Mouse (Mus musculus) E14TG2a.4 (cell line): ENCODE measurements at regions not wholly inside any gene's neighbourhood (a gene's known extent, or its start where the extent isn't known, plus 50 kb on each side); places are given as distances from the start of the nearest gene placed in this dataset.

Experiments
- H3K27me3 ChIP-seq: 2 replicates; pipeline ENCODE4 v1.6.1; 2014; ENCODE audit warnings: low read length, control low read depth; ENCODE audit not compliant: insufficient read depth
- H3K36me3 ChIP-seq: 2 replicates; pipeline ENCODE4 v1.6.1; 2014; ENCODE audit warnings: low read length, control low read depth; ENCODE audit not compliant: insufficient read depth
- H3K4me1 ChIP-seq: replicated peaks from 2 replicates; pipeline ENCODE4 v1.6.1; 2014; ENCODE audit warnings: low read depth, low read length, control low read depth
- H3K4me3 ChIP-seq: replicated peaks from 2 replicates; pipeline ENCODE4 v1.5.1; 2014; ENCODE audit warnings: mild to moderate bottlenecking, low read length
- H3K9me3 ChIP-seq: 2 replicates; pipeline ENCODE4 v1.6.1; 2014; ENCODE audit warnings: low read length, control low read depth
- CTCF ChIP-seq: conservative IDR thresholded peaks from 2 replicates; pipeline ENCODE4 v1.5.1; 2014; ENCODE audit warnings: low read length
- NANOG ChIP-seq: IDR thresholded peaks from 2 replicates; pipeline ENCODE4 v1.6.1; 2014; ENCODE audit warnings: borderline replicate concordance, low read length, mixed read lengths
- POU5F1 ChIP-seq: IDR thresholded peaks from 2 replicates; pipeline ENCODE4 v1.6.1; 2014; ENCODE audit warnings: low read length, borderline replicate concordance

- no peak overlapping the region for H3K4me3 ChIP-seq
- H3K4me1 ChIP-seq: peaks cover 22% of the 10 kb centered on the region
- peak; percentile 26; the same call in 1 of the 2 replicates for TF ChIP-seq CTCF
- no peak for TF ChIP-seq NANOG
- H3K27me3 ChIP-seq: 0 out of 2 replicates have a peak, but pooled peaks cover 2% of the 10 kb centered on the region
- no peaks in the 10 kb centered on the region for H3K36me3 ChIP-seq
- H3K9me3 ChIP-seq: no peaks in the 10 kb centered on the region
These were observed 66.8 kb upstream of the Hdhd5 start for GRCm38 (mm10) chr6:120597887-120598286.

- TF ChIP-seq NANOG: no peak
- no peak for TF ChIP-seq POU5F1
- TF ChIP-seq CTCF: no peak
- H3K4me3 ChIP-seq: no peak overlapping the region
- no peaks in the 10 kb centered on the region for H3K36me3 ChIP-seq
- 0 out of 2 replicates have a peak, but pooled peaks cover 11% of the 10 kb centered on the region for H3K27me3 ChIP-seq
- no peaks in the 10 kb centered on the region for H3K9me3 ChIP-seq
- peaks cover 33% of the 10 kb centered on the region for H3K4me1 ChIP-seq
These were observed 65.6 kb upstream of the Hdhd5 start for GRCm38 (mm10) chr6:120596717-120597116.

- TF ChIP-seq POU5F1 (no peak), CTCF (no peak)
- H3K27me3 ChIP-seq: peaks cover 19% of the 10 kb centered on the region; the same call in 1 of the 2 replicates
- peaks cover 33% of the 10 kb centered on the region for H3K4me1 ChIP-seq
- no peaks in the 10 kb centered on the region for H3K36me3 ChIP-seq
- H3K9me3 ChIP-seq: no peaks in the 10 kb centered on the region
- no peak overlapping the region for H3K4me3 ChIP-seq
These were observed 63.3 kb upstream of the Hdhd5 start for GRCm38 (mm10) chr6:120594463-120594862.

- TF ChIP-seq NANOG (no peak), POU5F1 (no peak), CTCF (no peak)
- Histone ChIP-seq H3K4me1 (peaks cover 21% of the 10 kb centered on the region), H3K36me3 (no peaks in the 10 kb centered on the region), H3K4me3 (peak overlapping the region; percentile 50), H3K27me3 (peaks cover 23% of the 10 kb centered on the region), H3K9me3 (no peaks in the 10 kb centered on the region)
These were observed 61.6 kb upstream of the Hdhd5 start for GRCm38 (mm10) chr6:120592705-120593104.

- peak overlapping the region; percentile 50 for H3K4me3 ChIP-seq
- peaks cover 23% of the 10 kb centered on the region for H3K27me3 ChIP-seq
- no peaks in the 10 kb centered on the region for H3K36me3 ChIP-seq
- no peaks in the 10 kb centered on the region for H3K9me3 ChIP-seq
- TF ChIP-seq NANOG (no peak), CTCF (no peak), POU5F1 (no peak)
- peaks cover 21% of the 10 kb centered on the region for H3K4me1 ChIP-seq
These were observed 61.0 kb upstream of the Hdhd5 start for GRCm38 (mm10) chr6:120592031-120592681.

- Histone ChIP-seq H3K36me3 (no peaks in the 10 kb centered on the region), H3K9me3 (no peaks in the 10 kb centered on the region), H3K4me1 (peaks cover 17% of the 10 kb centered on the region), H3K27me3 (peaks cover 27% of the 10 kb centered on the region), H3K4me3 (no peak overlapping the region)
- TF ChIP-seq NANOG (no peak), CTCF (no peak), POU5F1 (no peak)
These were observed 59.1 kb upstream of the Hdhd5 start for GRCm38 (mm10) chr6:120590191-120590590.

- TF ChIP-seq CTCF: no peak
- TF ChIP-seq NANOG: no peak
- no peak for TF ChIP-seq POU5F1
- Histone ChIP-seq H3K4me3 (no peak overlapping the region), H3K9me3 (no peaks in the 10 kb centered on the region), H3K27me3 (peaks cover 32% of the 10 kb centered on the region), H3K4me1 (peaks cover 17% of the 10 kb centered on the region), H3K36me3 (no peaks in the 10 kb centered on the region)
These were observed 57.9 kb upstream of the Hdhd5 start for GRCm38 (mm10) chr6:120588701-120589659.

GRCm38 (mm10) chr6:120585941-120586280 lies 54.8 kb upstream of the Hdhd5 start:
- H3K36me3 ChIP-seq: no peaks in the 10 kb centered on the region
- no peak overlapping the region for H3K4me3 ChIP-seq
- peaks cover 6% of the 10 kb centered on the region for H3K4me1 ChIP-seq
- H3K9me3 ChIP-seq: no peaks in the 10 kb centered on the region
- peaks cover 21% of the 10 kb centered on the region for H3K27me3 ChIP-seq
- TF ChIP-seq CTCF (no peak), NANOG (no peak), POU5F1 (no peak)
